In genomic region chr10:94923337-94923762, GRCm38 (mm10) we compare ENCODE assay signal across 11 mouse cellular contexts. TPM values are rescaled to one million over a fixed set of nuclear protein-coding genes. Genes with fewer than 3 reads are reported as not detected.
A peak's percentile ranks its signal among the peaks of the same experiment; 100 is the strongest.
DNase-seq lines count a peak whose midpoint lies in the region; ATAC-seq lines count a peak whose summit lies in the region.
"Had no signal": no experiment of that assay in that cellular context is flagged by ENCODE, and none has a peak within 500 bp of the region (broad histone marks: within the 10 kb centered on the region; RNA-seq: fewer than 3 reads in every experiment).

No protein-coding gene starts in this region.

- H3K4me3 ChIP-seq in midbrain, embryonic 13.5 days (replicated peaks): no peak overlapping the region
- H3K4me3 ChIP-seq in midbrain, embryonic 10.5 days: no peak overlapping the region
- H3K4me3 ChIP-seq in liver, embryonic 12.5 days: peak overlapping the region; percentile 23

- H3K9me3 ChIP-seq in midbrain, embryonic 13.5 days: no peaks in the 10 kb centered on the region
- H3K9me3 ChIP-seq in midbrain, embryonic 10.5 days (replicated peaks): no peaks in the 10 kb centered on the region
- H3K9me3 ChIP-seq in liver, embryonic 12.5 days (replicated peaks): no peaks in the 10 kb centered on the region

- H3K27ac ChIP-seq in midbrain, embryonic 13.5 days: 0 out of 2 replicates have a peak overlapping the region, but pooled peaks have one; percentile 21
- H3K27ac ChIP-seq in midbrain, embryonic 10.5 days (replicated peaks): no peak overlapping the region
- peak overlapping the region; percentile 88 for H3K27ac ChIP-seq in liver, embryonic 12.5 days

- peaks cover 33% of the 10 kb centered on the region for H3K4me1 ChIP-seq in midbrain, embryonic 13.5 days (replicated peaks)
- H3K4me1 ChIP-seq in midbrain, embryonic 10.5 days: peaks cover 43% of the 10 kb centered on the region
- H3K4me1 ChIP-seq in liver, embryonic 12.5 days: peaks cover 93% of the 10 kb centered on the region

- H3K36me3 ChIP-seq in midbrain, embryonic 13.5 days: peaks cover 16% of the 10 kb centered on the region
- H3K36me3 ChIP-seq in midbrain, embryonic 10.5 days: peaks cover 26% of the 10 kb centered on the region
- H3K36me3 ChIP-seq in liver, embryonic 12.5 days: no peaks in the 10 kb centered on the region; the same call in 1 of the 2 replicates

- no peak overlapping the region for H3K4me2 ChIP-seq in midbrain, embryonic 13.5 days (replicated peaks)
- peak overlapping the region; percentile 57 for H3K4me2 ChIP-seq in liver, embryonic 12.5 days
- H3K4me2 ChIP-seq: midbrain, embryonic 11.5 days had no signal

- H3K9ac ChIP-seq in midbrain, embryonic 13.5 days (replicated peaks): no peak overlapping the region
- peak overlapping the region; percentile 49; the same call in 1 of the 2 replicates for H3K9ac ChIP-seq in liver, embryonic 12.5 days

- ATAC-seq in midbrain, embryonic 13.5 days: no peak
- peak; percentile 21; the same call in 1 of the 2 replicates for ATAC-seq in erythroblast, adult 5-6 weeks (replicated peaks; ENCODE audit: low FRiP score, poor library complexity, severe bottlenecking)
- ATAC-seq in liver, embryonic 12.5 days: peak; percentile 77
- peak; percentile 79 for ATAC-seq in neutrophil, adult 5-6 weeks (ENCODE audit: extremely low read depth, insufficient number of reproducible peaks, low FRiP score, poor library complexity, severe bottlenecking)
- ATAC-seq: forebrain, embryonic 14.5 days had no signal

- H3K27me3 ChIP-seq in midbrain, embryonic 13.5 days: no peaks in the 10 kb centered on the region
- H3K27me3 ChIP-seq in midbrain, embryonic 10.5 days (ENCODE audit: low read depth, poor library complexity, severe bottlenecking): no peaks in the 10 kb centered on the region
- H3K27me3 ChIP-seq in liver, embryonic 12.5 days (replicated peaks): no peaks in the 10 kb centered on the region

- WGBS in midbrain, embryonic 13.5 days: 73% methylated on average over 7 of the region's 7 CpGs
- WGBS in midbrain, embryonic 10.5 days: 82% methylated on average over 7 of the region's 7 CpGs
- 9% methylated on average over 7 of the region's 7 CpGs for WGBS in liver, embryonic 12.5 days (ENCODE audit: insufficient replicate concordance)

- intact Hi-C loops in gastrocnemius, postnatal 14 days (cut with DNase I; ENCODE audit: low total_unique reads): no loop called here

- no peak for DNase-seq in midbrain, embryonic 10.5 days (ENCODE audit: low spot score)
- DNase-seq in thymus, adult 18-20 months: no peak
- no peak for DNase-seq in gastrocnemius, postnatal 14 days
- DNase-seq: adrenal gland, postnatal 36 days; retina, postnatal 1 day had no signal

RNA-seq across cellular contexts. Expression of gene Plxnc1, which starts 21.3 kb away (rescaled TPM):
- polyA plus RNA-seq in midbrain, embryonic 13.5 days (2015; fragmentation: Nextera tagmentation; extraction: Ambion mirVana): 8.7 and 9.4 TPM in 2 replicates
- 2.2 and 2.7 TPM in 2 replicates for polyA plus RNA-seq in midbrain, embryonic 10.5 days (2016; fragmentation: Nextera tagmentation; extraction: Ambion mirVana)
- total RNA-seq in erythroblast, adult 5-6 weeks (2015; ENCODE audit: low replicate concordance): 16.9 and 19.0 TPM in 2 replicates
- 18.7 and 40.6 TPM in 2 replicates for total RNA-seq in erythroblast, adult 5-6 weeks (2017; ENCODE audit: low replicate concordance)
- 3.9 and 4.4 TPM in 2 replicates for polyA plus RNA-seq in liver, embryonic 12.5 days (2016; fragmentation: Nextera tagmentation; extraction: Ambion mirVana)
- 37.8 and 47.5 TPM in 2 replicates for total RNA-seq in neutrophil, adult 5-6 weeks (2017)
- total RNA-seq in gastrocnemius, postnatal 14 days (2021): 1 to 10 TPM; 1.2 to 2.1 TPM

Comparison
In these comparisons a context has a peak if more than half of its experiments do, and no peak if none do; other contexts are left out.
1. RNA of gene Plxnc1, which starts 21.3 kb away (total RNA-seq): 37.8 to 47.5 TPM in neutrophil, adult 5-6 weeks and 16.9 to 40.6 TPM in erythroblast, adult 5-6 weeks; 1.2 to 2.1 TPM in gastrocnemius, postnatal 14 days; every median in the first group is over 4 times any median in the second.